Mouse (Mus musculus): ENCODE results near the gene Man1a. TPM values are rescaled to one million over a fixed set of nuclear protein-coding genes. Genes with fewer than 3 reads are reported as not detected.
A peak's percentile ranks its signal among the peaks of the same experiment; 100 is the strongest.

Man1a gene
- 6.4 TPM in 2 replicates for polyA plus RNA-seq (2015; fragmentation: Nextera tagmentation; extraction: Ambion mirVana)

- peak within 1 kb of the TSS; percentile 77 for H3K4me3 ChIP-seq (replicated peaks)
- ATAC-seq (ENCODE audit: insufficient number of reproducible peaks, low FRiP score, low TSS enrichment, low read depth), result no peak
- H3K4me1 ChIP-seq, result peaks cover 18% of the 10 kb centered on the region
- H3K9ac ChIP-seq, result peak within 1 kb of the TSS; percentile 62
- H3K36me3 ChIP-seq, result no peaks in the 10 kb centered on the region
- H3K27me3 ChIP-seq, result no peaks in the 10 kb centered on the region
- WGBS, result 13% methylated on average over 4 of the region's 4 CpGs
- no peaks in the 10 kb centered on the region for H3K9me3 ChIP-seq (replicated peaks)
- H3K27ac ChIP-seq (replicated peaks), result peak within 1 kb of the TSS; percentile 63
- peak within 1 kb of the TSS; percentile 99 for H3K4me2 ChIP-seq (replicated peaks)
These were observed at the start of gene Man1a for GRCm38 (mm10) chr10:54076420-54076819. TSS of gene Man1a (minus strand) at chr10:54076609.

GRCm38 (mm10) chr10:54121816-54122215 is 45.4 kb upstream of the Man1a start:
- H3K9ac ChIP-seq, result no peak overlapping the region

GRCm38 (mm10) chr10:54120375-54120774 is 44.0 kb upstream of the Man1a start:
- H3K4me2 ChIP-seq (replicated peaks), result no peak overlapping the region
- H3K4me3 ChIP-seq (replicated peaks), result no peak overlapping the region
- H3K9ac ChIP-seq, result no peak overlapping the region
- no peak overlapping the region for H3K27ac ChIP-seq (replicated peaks)
- H3K9me3 ChIP-seq (replicated peaks), result no peaks in the 10 kb centered on the region
- no peak for ATAC-seq (ENCODE audit: insufficient number of reproducible peaks, low FRiP score, low TSS enrichment, low read depth)
- no peaks in the 10 kb centered on the region for H3K36me3 ChIP-seq
- H3K4me1 ChIP-seq, result no peaks in the 10 kb centered on the region
- 53% methylated on average over 2 of the region's 2 CpGs for WGBS
- no peaks in the 10 kb centered on the region for H3K27me3 ChIP-seq

More at GRCm38 (mm10) chr10:54121816-54122215, 45.4 kb upstream of the Man1a start:
- no peak overlapping the region for H3K27ac ChIP-seq (replicated peaks)
- H3K4me3 ChIP-seq (replicated peaks), result no peak overlapping the region
- WGBS, result 85% methylated on average over 4 of the region's 4 CpGs
- no peak overlapping the region for H3K4me2 ChIP-seq (replicated peaks)
- no peaks in the 10 kb centered on the region for H3K27me3 ChIP-seq
- H3K9me3 ChIP-seq (replicated peaks), result no peaks in the 10 kb centered on the region
- H3K4me1 ChIP-seq, result no peaks in the 10 kb centered on the region
- no peak for ATAC-seq (ENCODE audit: insufficient number of reproducible peaks, low FRiP score, low TSS enrichment, low read depth)
- no peaks in the 10 kb centered on the region for H3K36me3 ChIP-seq

- H3K4me2 ChIP-seq (replicated peaks), result no peak overlapping the region
- H3K4me1 ChIP-seq, result no peaks in the 10 kb centered on the region
- 75% methylated on average over 2 of the region's 2 CpGs for WGBS
- H3K27me3 ChIP-seq, result no peaks in the 10 kb centered on the region
- ATAC-seq (ENCODE audit: insufficient number of reproducible peaks, low FRiP score, low TSS enrichment, low read depth), result no peak
- H3K4me3 ChIP-seq (replicated peaks), result no peak overlapping the region
- H3K27ac ChIP-seq (replicated peaks), result no peak overlapping the region
- H3K36me3 ChIP-seq, result no peaks in the 10 kb centered on the region
- H3K9ac ChIP-seq, result no peak overlapping the region
- H3K9me3 ChIP-seq (replicated peaks), result no peaks in the 10 kb centered on the region
These were observed 42.9 kb upstream of the Man1a start for GRCm38 (mm10) chr10:54119303-54119702.

GRCm38 (mm10) chr10:54118223-54118912 is 42.0 kb upstream of the Man1a start:
- no peak overlapping the region for H3K4me3 ChIP-seq (replicated peaks)
- no peak overlapping the region for H3K27ac ChIP-seq (replicated peaks)
- no peaks in the 10 kb centered on the region for H3K27me3 ChIP-seq
- 44% methylated on average over 4 of the region's 4 CpGs for WGBS
- no peak overlapping the region for H3K9ac ChIP-seq
- no peaks in the 10 kb centered on the region for H3K36me3 ChIP-seq
- H3K4me1 ChIP-seq, result no peaks in the 10 kb centered on the region
- no peak overlapping the region for H3K4me2 ChIP-seq (replicated peaks)
- no peak for ATAC-seq (ENCODE audit: insufficient number of reproducible peaks, low FRiP score, low TSS enrichment, low read depth)
- H3K9me3 ChIP-seq (replicated peaks), result no peaks in the 10 kb centered on the region

- no peak overlapping the region for H3K4me3 ChIP-seq (replicated peaks)
- H3K9me3 ChIP-seq (replicated peaks), result no peaks in the 10 kb centered on the region
- H3K27ac ChIP-seq (replicated peaks), result no peak overlapping the region
- 44% methylated on average over 4 of the region's 4 CpGs for WGBS
- ATAC-seq (ENCODE audit: insufficient number of reproducible peaks, low FRiP score, low TSS enrichment, low read depth), result no peak
- no peaks in the 10 kb centered on the region for H3K27me3 ChIP-seq
- H3K9ac ChIP-seq, result no peak overlapping the region
- H3K36me3 ChIP-seq, result no peaks in the 10 kb centered on the region
- H3K4me2 ChIP-seq (replicated peaks), result no peak overlapping the region
- H3K4me1 ChIP-seq, result no peaks in the 10 kb centered on the region
These were observed 41.4 kb upstream of the Man1a start for GRCm38 (mm10) chr10:54117763-54118162.

- WGBS, result 53% methylated on average over 4 of the region's 4 CpGs
- Histone ChIP-seq H3K9ac (no peak overlapping the region), H3K36me3 (no peaks in the 10 kb centered on the region), H3K4me1 (no peaks in the 10 kb centered on the region), H3K27ac (replicated peaks) (no peak overlapping the region), H3K4me3 (replicated peaks) (no peak overlapping the region), H3K4me2 (replicated peaks) (no peak overlapping the region), H3K27me3 (no peaks in the 10 kb centered on the region), H3K9me3 (replicated peaks) (no peaks in the 10 kb centered on the region)
- ATAC-seq (ENCODE audit: insufficient number of reproducible peaks, low FRiP score, low TSS enrichment, low read depth), result no peak
These were observed 27.3 kb upstream of the Man1a start for GRCm38 (mm10) chr10:54103671-54104070.

GRCm38 (mm10) chr10:54092081-54092480 is 15.7 kb upstream of the Man1a start:
- H3K9me3 ChIP-seq (replicated peaks), result no peaks in the 10 kb centered on the region
- H3K9ac ChIP-seq, result no peak overlapping the region
- H3K4me2 ChIP-seq (replicated peaks), result no peak overlapping the region
- H3K4me3 ChIP-seq (replicated peaks), result no peak overlapping the region
- H3K27ac ChIP-seq (replicated peaks), result no peak overlapping the region
- H3K27me3 ChIP-seq, result no peaks in the 10 kb centered on the region
- H3K4me1 ChIP-seq, result no peaks in the 10 kb centered on the region
- no peaks in the 10 kb centered on the region for H3K36me3 ChIP-seq
- ATAC-seq (ENCODE audit: insufficient number of reproducible peaks, low FRiP score, low TSS enrichment, low read depth), result no peak

- H3K4me3 ChIP-seq (replicated peaks), result no peak overlapping the region
- no peak overlapping the region for H3K27ac ChIP-seq (replicated peaks)
- H3K27me3 ChIP-seq, result no peaks in the 10 kb centered on the region
- no peaks in the 10 kb centered on the region for H3K36me3 ChIP-seq
- H3K4me1 ChIP-seq, result no peaks in the 10 kb centered on the region
- ATAC-seq (ENCODE audit: insufficient number of reproducible peaks, low FRiP score, low TSS enrichment, low read depth), result no peak
- WGBS, result 89% methylated on average over 6 of the region's 6 CpGs
- H3K4me2 ChIP-seq (replicated peaks), result no peak overlapping the region
- no peak overlapping the region for H3K9ac ChIP-seq
- no peaks in the 10 kb centered on the region for H3K9me3 ChIP-seq (replicated peaks)
These were observed 13.5 kb upstream of the Man1a start for GRCm38 (mm10) chr10:54089923-54090322.

GRCm38 (mm10) chr10:54087346-54087745 is 10.9 kb upstream of the Man1a start:
- Histone ChIP-seq H3K4me1 (no peaks in the 10 kb centered on the region), H3K27ac (replicated peaks) (no peak overlapping the region), H3K27me3 (no peaks in the 10 kb centered on the region), H3K9me3 (replicated peaks) (no peaks in the 10 kb centered on the region), H3K9ac (no peak overlapping the region), H3K4me2 (replicated peaks) (no peak overlapping the region), H3K4me3 (replicated peaks) (no peak overlapping the region), H3K36me3 (no peaks in the 10 kb centered on the region)
- no peak for ATAC-seq (ENCODE audit: insufficient number of reproducible peaks, low FRiP score, low TSS enrichment, low read depth)
- WGBS, result 77% methylated on average over 3 of the region's 3 CpGs

- 90% methylated on average over 2 of the region's 2 CpGs for WGBS
- Histone ChIP-seq H3K9me3 (replicated peaks) (no peaks in the 10 kb centered on the region), H3K36me3 (no peaks in the 10 kb centered on the region), H3K27me3 (no peaks in the 10 kb centered on the region), H3K4me3 (replicated peaks) (no peak overlapping the region), H3K27ac (replicated peaks) (no peak overlapping the region), H3K9ac (no peak overlapping the region), H3K4me2 (replicated peaks) (no peak overlapping the region), H3K4me1 (no peaks in the 10 kb centered on the region)
- ATAC-seq (ENCODE audit: insufficient number of reproducible peaks, low FRiP score, low TSS enrichment, low read depth), result no peak
These were observed 8.7 kb upstream of the Man1a start for GRCm38 (mm10) chr10:54085073-54085472.

- no peak overlapping the region for H3K27ac ChIP-seq (replicated peaks)
- no peak overlapping the region for H3K4me3 ChIP-seq (replicated peaks)
- no peak overlapping the region for H3K9ac ChIP-seq
- H3K36me3 ChIP-seq, result no peaks in the 10 kb centered on the region
- no peaks in the 10 kb centered on the region for H3K9me3 ChIP-seq (replicated peaks)
- H3K4me1 ChIP-seq, result peaks cover 18% of the 10 kb centered on the region
- WGBS, result 48% methylated on average over 3 of the region's 3 CpGs
- ATAC-seq (ENCODE audit: insufficient number of reproducible peaks, low FRiP score, low TSS enrichment, low read depth), result no peak
- H3K4me2 ChIP-seq (replicated peaks), result no peak overlapping the region
- H3K27me3 ChIP-seq, result no peaks in the 10 kb centered on the region
These were observed 596 bp upstream of the Man1a start for GRCm38 (mm10) chr10:54077005-54077404.

Data from embryonic facial prominence, embryonic 15.5 days (tissue).